Mouse (Mus musculus) MEL (cell line): ENCODE measurements around the gene Sectm1a. TPM values are rescaled to one million over a fixed set of nuclear protein-coding genes. Genes with fewer than 3 reads are reported as not detected.

Experiments used
- DNase-seq: peaks from one replicate; pipeline ENCODE4 v3.0.0; 2011; ENCODE audit warnings: low read depth, low spot score
- H3K27ac ChIP-seq: 2 replicates; pipeline ENCODE4 v1.5.1; 2012; ENCODE audit warnings: low read depth, mild to moderate bottlenecking, control low read depth, low read length, moderate library complexity; ENCODE audit not compliant: control insufficient read depth
- H3K27me3 ChIP-seq, 2 experiments: fragments of 150-350 bp in 1 of 2; sonication (generic) in 1 of 2; 2 replicates each; pipeline ENCODE4 v1.6.1; 2012; ENCODE audit warnings: low read length in 2 of 2, mild to moderate bottlenecking in 2 of 2, improper control_type of control experiment in 1 of 2, moderate library complexity in 1 of 2; ENCODE audit not compliant: insufficient read depth in 2 of 2, control insufficient read depth in 1 of 2
- H3K36me3 ChIP-seq, 2 experiments: 2 replicates each; pipeline ENCODE4 v1.6.1; 2012 to 2014; ENCODE audit warnings: low read length in 2 of 2, improper control_type of control experiment in 1 of 2, inconsistent platforms in 1 of 2, mild to moderate bottlenecking in 1 of 2; ENCODE audit not compliant: insufficient read depth in 2 of 2, control insufficient read depth in 1 of 2
- H3K4me1 ChIP-seq, 2 experiments: fragments of 150-350 bp in 1 of 2; sonication (generic) in 1 of 2; 2 replicates each; pipeline ENCODE4 v1.6.1; 2012; ENCODE audit warnings: low read length in 2 of 2, improper control_type of control experiment in 1 of 2, mild to moderate bottlenecking in 1 of 2; ENCODE audit not compliant: insufficient read depth in 2 of 2, control insufficient read depth in 1 of 2
- H3K4me3 ChIP-seq, 2 experiments: fragments of 150-350 bp in 1 of 2; sonication (generic) in 1 of 2; 2 replicates each; pipeline ENCODE4 v1.5.1; 2012; ENCODE audit warnings: low read depth in 2 of 2, low read length in 2 of 2, mild to moderate bottlenecking in 2 of 2, moderate library complexity in 2 of 2, control low read depth in 1 of 2, improper control_type of control experiment in 1 of 2; ENCODE audit not compliant: control insufficient read depth in 1 of 2, insufficient read depth in 1 of 2
- H3K79me2 ChIP-seq: 2 replicates; pipeline ENCODE4 v1.6.1; 2012; ENCODE audit warnings: mild to moderate bottlenecking, low read length, moderate library complexity; ENCODE audit not compliant: control insufficient read depth, poor library complexity, insufficient read depth
- H3K9ac ChIP-seq: 2 replicates; pipeline ENCODE4 v1.6.1; 2012; ENCODE audit warnings: low read depth, mild to moderate bottlenecking, control low read depth, low read length, moderate library complexity; ENCODE audit not compliant: control insufficient read depth, poor library complexity, severe bottlenecking
- H3K9me3 ChIP-seq: fragments of 150-350 bp; sonication (generic); replicated peaks from 2 replicates; pipeline ENCODE4 v1.6.1; 2012; ENCODE audit warnings: mild to moderate bottlenecking, low read length, improper control_type of control experiment, moderate library complexity; ENCODE audit not compliant: insufficient read depth
- BHLHE40 ChIP-seq: IDR thresholded peaks from 2 replicates; pipeline ENCODE4 v1.6.1; 2012; ENCODE audit warnings: low read depth, mild to moderate bottlenecking, inconsistent platforms, low read length, improper control_type of control experiment, borderline replicate concordance
- CHD1 ChIP-seq: IDR thresholded peaks from 2 replicates; pipeline ENCODE4 v1.6.1; 2012; ENCODE audit warnings: low read depth, mild to moderate bottlenecking, inconsistent platforms, low read length, improper control_type of control experiment
- CHD2 ChIP-seq: IDR thresholded peaks from 2 replicates; pipeline ENCODE4 v1.6.1; 2011; ENCODE audit warnings: low read length, improper control_type of control experiment
- E2F4 ChIP-seq: IDR thresholded peaks from 2 replicates; pipeline ENCODE4 v1.6.1; 2011; ENCODE audit warnings: low read depth, low read length, improper control_type of control experiment, borderline replicate concordance
- EP300 ChIP-seq, 2 experiments: IDR thresholded peaks; 2 replicates each; pipeline ENCODE4 v1.6.1; 2011; ENCODE audit warnings: improper control_type of control experiment in 2 of 2, low read length in 2 of 2, low read depth in 1 of 2, mild to moderate bottlenecking in 1 of 2
- ETS1 ChIP-seq: IDR thresholded peaks from 2 replicates; pipeline ENCODE4 v1.6.1; 2012; ENCODE audit warnings: low read depth, mild to moderate bottlenecking, inconsistent platforms, low read length, improper control_type of control experiment, moderate library complexity
- GATA1 ChIP-seq: IDR thresholded peaks from 2 replicates; pipeline ENCODE4 v1.6.1; 2011; ENCODE audit warnings: low read depth, low read length, improper control_type of control experiment
- HCFC1 ChIP-seq: IDR thresholded peaks from 2 replicates; pipeline ENCODE4 v1.6.1; 2012; ENCODE audit warnings: low read depth, mild to moderate bottlenecking, inconsistent platforms, low read length, improper control_type of control experiment, moderate library complexity
- JUND ChIP-seq: IDR thresholded peaks from 2 replicates; pipeline ENCODE4 v1.6.1; 2011; ENCODE audit warnings: low read depth, mild to moderate bottlenecking, improper control_type of control experiment, low read length
- MAFK ChIP-seq: IDR thresholded peaks from 2 replicates; pipeline ENCODE4 v1.6.1; 2011; ENCODE audit warnings: low read depth, mild to moderate bottlenecking, low read length, improper control_type of control experiment, borderline replicate concordance
- MXI1 ChIP-seq: IDR thresholded peaks from 2 replicates; pipeline ENCODE4 v1.6.1; 2011; ENCODE audit warnings: mild to moderate bottlenecking, low read depth, low read length, improper control_type of control experiment
- MYB ChIP-seq: IDR thresholded peaks from 2 replicates; pipeline ENCODE4 v1.6.1; 2011; ENCODE audit warnings: mild to moderate bottlenecking, low read depth, low read length, improper control_type of control experiment
- MYC ChIP-seq: IDR thresholded peaks from 2 replicates; pipeline ENCODE4 v1.6.1; 2011; ENCODE audit warnings: low read depth, mild to moderate bottlenecking, low read length, improper control_type of control experiment, moderate library complexity
- NRF1 ChIP-seq: IDR thresholded peaks from 2 replicates; pipeline ENCODE4 v1.6.1; 2014; ENCODE audit warnings: low read depth, mild to moderate bottlenecking, inconsistent platforms, low read length, improper control_type of control experiment, moderate library complexity; ENCODE audit not compliant: poor library complexity, insufficient read depth, severe bottlenecking
- POLR2AphosphoS2 ChIP-seq: IDR thresholded peaks from 2 replicates; pipeline ENCODE4 v1.6.1; 2011; ENCODE audit warnings: low read length, improper control_type of control experiment
- RCOR1 ChIP-seq: IDR thresholded peaks from 2 replicates; pipeline ENCODE4 v1.6.1; 2012; ENCODE audit warnings: low read depth, mild to moderate bottlenecking, inconsistent platforms, low read length, improper control_type of control experiment
- SIN3A ChIP-seq: IDR thresholded peaks from 2 replicates; pipeline ENCODE4 v1.6.1; 2012; ENCODE audit warnings: low read length, improper control_type of control experiment, inconsistent platforms
- SMC3 ChIP-seq: IDR thresholded peaks from 2 replicates; pipeline ENCODE4 v1.6.1; 2011; ENCODE audit warnings: low read depth, low read length, improper control_type of control experiment
- TAL1 ChIP-seq: IDR thresholded peaks from 2 replicates; pipeline ENCODE4 v1.6.1; 2012; ENCODE audit warnings: mild to moderate bottlenecking, inconsistent platforms, low read length, moderate library complexity, mixed read lengths
- TCF12 ChIP-seq: IDR thresholded peaks from 2 replicates; pipeline ENCODE4 v1.6.1; 2014; ENCODE audit warnings: low read depth, mild to moderate bottlenecking, inconsistent platforms, low read length, improper control_type of control experiment, moderate library complexity
- UBTF ChIP-seq: IDR thresholded peaks from 2 replicates; pipeline ENCODE4 v1.6.1; 2012; ENCODE audit warnings: low read depth, mild to moderate bottlenecking, inconsistent platforms, low read length, improper control_type of control experiment, moderate library complexity, borderline replicate concordance; ENCODE audit not compliant: insufficient read depth
- USF2 ChIP-seq, 2 experiments: IDR thresholded peaks; 2 replicates each; pipeline ENCODE4 v1.6.1; 2011 to 2012; ENCODE audit warnings: improper control_type of control experiment in 2 of 2, low read length in 2 of 2, borderline replicate concordance in 1 of 2, inconsistent platforms in 1 of 2, low read depth in 1 of 2, mild to moderate bottlenecking in 1 of 2; ENCODE audit not compliant: insufficient read depth in 1 of 2
- ZKSCAN1 ChIP-seq: IDR thresholded peaks from 2 replicates; pipeline ENCODE4 v1.6.1; 2012; ENCODE audit warnings: low read depth, mild to moderate bottlenecking, inconsistent platforms, low read length, improper control_type of control experiment, moderate library complexity
- ZNF384 ChIP-seq: IDR thresholded peaks from 2 replicates; pipeline ENCODE4 v1.6.1; 2012; ENCODE audit warnings: low read depth, mild to moderate bottlenecking, inconsistent platforms, low read length, improper control_type of control experiment
- polyA plus RNA-seq, 2 experiments: library from polyadenylated mRNA; stranded (reverse) in 1 of 2; unstranded in 1 of 2; fragments of >175 nt in 1 of 2; fragments of >200 nt in 1 of 2; gene quantifications; 2 replicates each; pipeline versions ENCODE4 v1.2.1 to v1.2.4; 2012; ENCODE audit warnings: low replicate concordance in 2 of 2, low read depth in 1 of 2; ENCODE audit not compliant: insufficient read length in 2 of 2, insufficient read depth in 1 of 2, missing spikeins in 1 of 2
- total RNA-seq: library from RNA; depleted of rRNA; stranded (reverse); fragments of 300-350 nt; gene quantifications from 2 replicates; pipeline ENCODE4 v1.2.3, GENCODE M21; 2012

Sectm1a gene
- total and polyA plus RNA-seq, 3 experiments = 22.0 to 22.3 TPM; not detected in 1

- peaks cover 0 to 6% of the 10 kb centered on the region in 2 experiments; a peak in 2 of 4 replicates for H3K36me3 ChIP-seq
- H3K27ac ChIP-seq = peak overlapping the region; percentile 19; the same call in 1 of the 2 replicates
- no peaks in the 10 kb centered on the region for H3K9me3 ChIP-seq
- H3K9ac ChIP-seq = no peak overlapping the region
- H3K27me3 ChIP-seq = peaks cover 3 to 13% of the 10 kb centered on the region in 2 experiments
- H3K4me3 ChIP-seq = no peak overlapping the region
- peak; percentile 79 for DNase-seq
- H3K79me2 ChIP-seq = no peaks in the 10 kb centered on the region
- TF ChIP-seq MYB (no peak), NRF1 (0 out of 2 replicates have a peak, but pooled peaks have one; percentile 25), CHD2 (no peak), ETS1 (peak; percentile 47; the same call in 1 of the 2 replicates), JUND (no peak), UBTF (no peak), USF2 (IDR thresholded peaks at IDR 0.05; ENCODE audit: borderline replicate concordance in 1 of 2, insufficient read depth in 1 of 2, low read depth in 1 of 2, low read length in 2 of 2) (no peak), RCOR1 (peak; percentile 74), TCF12 (peak; percentile 81), TAL1 (peak; percentile 56), E2F4 (no peak), GATA1 (peak; percentile 86), CHD1 (no peak), BHLHE40 (0 out of 2 replicates have a peak, but pooled peaks have one; percentile 45), MAFK (peak; percentile 44; the same call in 1 of the 2 replicates), EP300 (IDR thresholded peaks at IDR 0.05; ENCODE audit: low read depth in 1 of 2, low read length in 2 of 2) (peak; percentile 86), ZNF384 (0 out of 2 replicates have a peak, but pooled peaks have one; percentile 28), SMC3 (no peak), SIN3A (peak; percentile 26; the same call in 1 of the 2 replicates)
- peaks cover 3 to 16% of the 10 kb centered on the region in 2 experiments; a peak in 3 of 4 replicates for H3K4me1 ChIP-seq
Measured at GRCm38 (mm10) chr11:121027259-121027658, 53.8 kb downstream of the Sectm1a start.

GRCm38 (mm10) chr11:121024163-121024562 lies 56.9 kb downstream of the Sectm1a start:
- Histone ChIP-seq H3K27ac (no peak overlapping the region), H3K79me2 (no peaks in the 10 kb centered on the region), H3K9me3 (no peaks in the 10 kb centered on the region), H3K27me3 (no peaks in the 10 kb centered on the region), H3K4me3 (no peak overlapping the region), H3K36me3 (peaks cover 0 to 6% of the 10 kb centered on the region in 2 experiments; a peak in 2 of 4 replicates), H3K4me1 (peaks cover 3 to 16% of the 10 kb centered on the region in 2 experiments; a peak in 3 of 4 replicates), H3K9ac (no peak overlapping the region)
- peak; percentile 21 for DNase-seq
- TF ChIP-seq CHD2 (no peak), TCF12 (no peak), POLR2AphosphoS2 (no peak), TAL1 (no peak), E2F4 (no peak), JUND (no peak), BHLHE40 (no peak), MYC (no peak), ZKSCAN1 (no peak), HCFC1 (no peak), USF2 (IDR thresholded peaks at IDR 0.05; ENCODE audit: borderline replicate concordance in 1 of 2, insufficient read depth in 1 of 2, low read depth in 1 of 2, low read length in 2 of 2) (no peak), EP300 (IDR thresholded peaks at IDR 0.05; ENCODE audit: low read depth in 1 of 2, low read length in 2 of 2) (0 out of 4 replicates have a peak, but pooled peaks of 1 of the 2 experiments have one; percentile 7), MXI1 (no peak), GATA1 (0 out of 2 replicates have a peak, but pooled peaks have one; percentile 28), NRF1 (no peak), UBTF (no peak)
